Mouse (Mus musculus) heart, postnatal 0 days (tissue): ENCODE data around the gene Irf3. TPM values are rescaled to one million over a fixed set of nuclear protein-coding genes. Genes with fewer than 3 reads are reported as not detected.
A peak's percentile ranks its signal among the peaks of the same experiment; 100 is the strongest.

Source experiments
- ATAC-seq: fragments of 200-750 bp; cut with Nextera tagmentation; 2 replicates; pipeline ENCODE4 v1.8.0; 2017; ENCODE audit warnings: low read depth, moderate number of reproducible peaks, moderate library complexity; ENCODE audit not compliant: insufficient read depth
- DNase-seq: peaks from one replicate; pipeline ENCODE4 v3.0.0-alpha.2; 2016; ENCODE audit warnings: low spot score
- H3K27ac ChIP-seq: fragments of 300-500 bp; sonication (generic); 2 replicates; pipeline ENCODE4 v1.5.1; 2014; ENCODE audit warnings: low read depth, mild to moderate bottlenecking
- H3K27me3 ChIP-seq: fragments of 300-500 bp; sonication (generic); 2 replicates; pipeline ENCODE4 v1.6.1; 2014; ENCODE audit warnings: low read length, mixed read lengths; ENCODE audit not compliant: control insufficient read depth, insufficient read depth
- H3K36me3 ChIP-seq: fragments of 300-500 bp; sonication (generic); replicated peaks from 2 replicates; pipeline ENCODE4 v1.6.1; 2014; ENCODE audit warnings: low read length, mixed read lengths; ENCODE audit not compliant: control insufficient read depth, insufficient read depth
- H3K4me1 ChIP-seq: fragments of 300-500 bp; sonication (generic); 2 replicates; pipeline ENCODE4 v1.6.1; 2014; ENCODE audit warnings: antibody characterized with exemption; ENCODE audit not compliant: control insufficient read depth, insufficient read depth
- H3K4me2 ChIP-seq: fragments of 300-500 bp; sonication (generic); 2 replicates; pipeline ENCODE4 v1.6.1; 2014; ENCODE audit warnings: low read depth, mild to moderate bottlenecking, low read length, moderate library complexity
- H3K4me3 ChIP-seq: fragments of 300-500 bp; sonication (generic); 2 replicates; pipeline ENCODE4 v1.5.1; 2014; ENCODE audit warnings: low read depth, low read length
- H3K9ac ChIP-seq: fragments of 300-500 bp; sonication (generic); replicated peaks from 2 replicates; pipeline ENCODE4 v1.6.1; 2014; ENCODE audit warnings: low read depth, low read length, mixed read lengths
- H3K9me3 ChIP-seq: fragments of 300-500 bp; sonication (generic); replicated peaks from 2 replicates; pipeline ENCODE4 v1.6.1; 2016; ENCODE audit warnings: low read length; ENCODE audit not compliant: control insufficient read depth
- CTCF ChIP-seq: IDR thresholded peaks from 2 replicates; pipeline ENCODE4 v1.5.1; 2016; ENCODE audit warnings: antibody characterized with exemption, control low read depth, low read depth
- EP300 ChIP-seq: IDR thresholded peaks from 2 replicates; pipeline ENCODE4 v1.6.1; 2016; ENCODE audit warnings: antibody characterized with exemption, low read depth
- WGBS: fragments of 180-500 bp; shearing (Covaris S2); extraction: QIAGEN DNeasy Blood & Tissue Kit; methylation state at CpG from one replicate; pipeline ENCODE4 v1.1.7; 2014; 5-methylcytosine and 5-hydroxymethylcytosine counted together
- polyA plus RNA-seq: library from polyadenylated mRNA; unstranded; fragments of >200 nt; fragmentation: Nextera tagmentation; extraction: Ambion mirVana; gene quantifications from 2 replicates; pipeline ENCODE4 v1.2.1, GENCODE M21; 2015
- total RNA-seq: library from RNA; depleted of rRNA; stranded (reverse); fragments of >200 nt; gene quantifications from 2 replicates; pipeline ENCODE4 v1.2.3, GENCODE M21; 2014; ENCODE audit warnings: low replicate concordance

Gene Irf3
- total and polyA plus RNA-seq, 2 experiments from 2014 or later, result 44.8 to 61.1 TPM

DNA sequence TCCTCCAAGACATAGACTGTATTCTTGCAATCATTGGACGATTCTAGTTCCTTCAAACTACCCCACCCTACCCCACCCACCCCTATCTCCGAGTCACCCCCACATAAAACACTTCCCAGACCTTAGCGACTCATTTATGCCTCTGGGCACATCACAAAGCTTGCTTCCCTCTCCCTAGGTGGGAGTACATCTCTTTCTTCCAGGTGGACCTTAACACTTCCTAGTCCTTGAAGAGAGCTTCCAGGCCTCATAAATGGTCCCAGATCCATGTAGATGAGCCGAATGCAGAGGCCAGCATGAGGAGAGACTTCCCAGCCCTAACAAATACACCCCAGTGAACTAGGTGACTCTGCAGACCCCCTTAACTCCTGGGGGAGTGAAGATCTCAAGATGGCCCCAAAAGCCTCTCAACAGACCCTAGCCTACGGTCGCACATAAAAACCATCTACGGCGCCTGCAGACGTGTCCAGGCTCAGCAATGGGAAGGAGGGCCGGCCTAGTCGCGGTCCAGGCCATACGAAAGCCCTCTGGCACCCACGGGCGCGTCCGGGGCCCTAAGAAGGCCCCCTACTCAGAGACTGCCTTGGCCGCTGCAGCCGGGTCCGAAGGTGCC, 18.0 kb downstream of the Irf3 start:
- Histone ChIP-seq H3K27ac (peak overlapping the region; percentile 100), H3K27me3 (no peaks in the 10 kb centered on the region), H3K4me1 (peaks cover 9% of the 10 kb centered on the region), H3K36me3 (peaks cover 31% of the 10 kb centered on the region), H3K9ac (peak overlapping the region; percentile 96), H3K4me3 (peak overlapping the region; percentile 95), H3K4me2 (peak overlapping the region; percentile 75), H3K9me3 (no peaks in the 10 kb centered on the region)
- TF ChIP-seq CTCF, result no peak
- TF ChIP-seq EP300, result no peak
- ATAC-seq (no peak), DNase-seq (no peak)
- WGBS, result under 1% methylated on average over 16 of the region's 20 CpGs

DNA sequence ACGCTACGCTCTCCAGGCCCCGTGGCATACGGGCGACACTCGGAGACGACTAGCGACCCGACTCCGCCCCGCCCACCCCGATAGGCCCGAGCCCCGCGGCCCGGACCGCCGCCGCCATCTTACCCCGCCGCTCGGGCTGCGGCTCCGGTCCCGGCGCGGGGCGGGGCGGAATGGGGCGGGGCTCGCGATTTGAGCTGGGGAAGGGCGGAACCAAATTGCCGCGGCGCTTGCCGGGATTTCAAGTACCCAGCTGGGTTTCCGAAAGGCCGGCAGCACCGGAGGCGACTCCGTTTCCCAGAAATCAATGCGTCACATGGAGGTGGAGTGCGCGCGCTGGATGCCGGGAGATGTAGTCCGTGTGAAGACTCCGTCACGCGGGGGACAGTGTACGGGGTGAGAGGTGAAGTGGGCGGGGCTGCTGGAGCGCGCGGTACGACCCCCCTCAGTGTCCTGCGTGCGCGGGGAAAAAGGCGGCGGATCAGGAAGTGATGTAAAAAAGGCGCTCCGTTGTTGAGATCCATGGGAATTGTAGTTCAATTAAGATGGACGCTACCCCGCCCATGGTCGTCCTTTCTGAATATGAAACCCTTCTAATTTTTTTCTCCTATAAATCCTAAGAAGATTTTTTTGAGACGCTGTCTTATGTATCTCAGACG, 18.6 kb downstream of the Irf3 start, which contains the start of gene Scaf1:
Scaf1 (minus strand) TSS at position 407 of the 656 bp plus-strand sequence.
- H3K4me2 ChIP-seq, result peak within 1 kb of the TSS; percentile 85
- DNase-seq (peak; percentile 100), ATAC-seq (peak; percentile 81)
- WGBS, result under 1% methylated on average over 68 of the region's 69 CpGs
- no peaks in the 10 kb centered on the region for H3K27me3 ChIP-seq
- peak within 1 kb of the TSS; percentile 95 for H3K4me3 ChIP-seq
- H3K9me3 ChIP-seq, result no peaks in the 10 kb centered on the region
- H3K36me3 ChIP-seq, result peaks cover 34% of the 10 kb centered on the region
- H3K9ac ChIP-seq, result peak within 1 kb of the TSS; percentile 96
- peaks cover 9% of the 10 kb centered on the region for H3K4me1 ChIP-seq
- no peak for TF ChIP-seq CTCF
- peak; percentile 59; the same call in 1 of the 2 replicates for TF ChIP-seq EP300
- H3K27ac ChIP-seq, result peak within 1 kb of the TSS; percentile 100

DNA sequence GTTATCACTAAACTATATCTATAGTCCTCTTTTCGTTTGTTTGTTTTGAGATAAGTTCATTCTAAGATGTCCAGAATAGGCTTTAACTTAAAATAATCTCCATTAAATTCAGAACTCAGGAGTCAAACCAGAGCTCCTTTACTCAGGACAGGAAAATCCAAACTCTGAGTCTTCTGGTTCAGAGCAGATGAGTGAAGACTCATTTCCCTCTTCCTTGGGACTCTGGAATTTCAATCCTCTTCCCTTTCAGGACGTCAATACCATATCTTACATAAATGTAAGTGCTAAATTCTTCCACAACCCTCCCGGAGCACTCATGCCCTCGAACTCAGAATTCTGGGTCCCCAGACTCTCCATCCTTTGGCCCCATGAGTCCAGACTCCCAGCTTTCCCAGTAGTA, 19.3 kb downstream of the Irf3 start:
- TF ChIP-seq CTCF, result no peak
- no peak for TF ChIP-seq EP300
- ATAC-seq, result no peak

DNA sequence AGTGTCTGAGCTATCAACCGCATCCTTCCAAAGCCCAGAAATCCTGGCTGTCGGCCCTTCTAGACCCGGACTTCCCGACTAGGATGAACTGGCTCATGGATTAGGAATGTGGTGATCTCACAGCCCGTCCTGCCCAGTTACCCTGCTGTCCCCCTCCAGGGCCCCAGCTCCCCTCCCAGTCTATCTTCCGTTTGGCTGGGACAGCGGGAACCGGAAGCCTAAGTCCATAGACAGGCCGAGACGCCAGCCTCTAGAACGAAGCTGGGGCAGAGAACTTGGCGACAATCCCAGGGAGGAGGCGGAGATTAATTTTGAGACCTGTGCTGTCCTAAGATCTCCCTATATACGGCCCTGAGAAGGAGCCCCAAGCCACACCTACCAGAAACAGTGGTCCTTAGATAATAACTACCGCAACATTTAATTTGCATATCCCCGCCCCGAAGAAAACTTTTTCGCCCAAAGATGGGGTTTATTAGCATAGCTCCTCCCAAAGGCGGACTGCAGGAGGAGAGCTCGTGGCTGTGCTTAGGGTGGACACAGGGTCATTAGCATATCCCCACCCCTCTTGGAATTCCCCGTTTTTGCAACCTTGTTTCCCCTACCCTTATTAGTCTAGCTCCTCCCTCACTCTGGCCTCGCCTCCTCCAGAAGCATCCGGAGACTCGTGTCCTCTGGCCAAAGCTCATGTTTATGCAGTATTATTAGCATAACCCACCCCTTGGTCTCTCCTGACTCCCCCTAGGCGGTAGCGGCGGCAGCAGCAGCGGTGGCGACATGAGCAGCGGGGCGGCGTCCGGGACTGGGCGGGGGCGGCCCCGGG, 20.0 kb downstream of the Irf3 start, which contains the start of gene Rras:
Rras (plus strand) TSS at position 720 of the 820 bp plus-strand sequence.
- peak within 1 kb of the TSS; percentile 84 for H3K9ac ChIP-seq
- H3K4me3 ChIP-seq, result peak within 1 kb of the TSS; percentile 95
- H3K36me3 ChIP-seq, result peaks cover 26% of the 10 kb centered on the region
- H3K27ac ChIP-seq, result peak within 1 kb of the TSS; percentile 100
- ATAC-seq (peak; percentile 86), DNase-seq (peak; percentile 100)
- H3K4me2 ChIP-seq, result peak within 1 kb of the TSS; percentile 85
- H3K4me1 ChIP-seq, result peaks cover 9% of the 10 kb centered on the region
- H3K9me3 ChIP-seq, result no peaks in the 10 kb centered on the region
- peak; percentile 88 for TF ChIP-seq EP300
- no peak for TF ChIP-seq CTCF
- no peaks in the 10 kb centered on the region for H3K27me3 ChIP-seq
- WGBS, result under 1% methylated on average over 36 of the region's 36 CpGs

More for the DNA sequence above, 19.3 kb downstream of the Irf3 start:
- Histone ChIP-seq H3K4me2 (peak overlapping the region; percentile 85), H3K27me3 (no peaks in the 10 kb centered on the region), H3K4me1 (peaks cover 9% of the 10 kb centered on the region), H3K9ac (peak overlapping the region; percentile 84), H3K36me3 (peaks cover 33% of the 10 kb centered on the region), H3K9me3 (no peaks in the 10 kb centered on the region), H3K4me3 (peak overlapping the region; percentile 95), H3K27ac (peak overlapping the region; percentile 100)
- DNase-seq, result no peak
- WGBS, result 0% methylated on average over 4 of the region's 4 CpGs

DNA sequence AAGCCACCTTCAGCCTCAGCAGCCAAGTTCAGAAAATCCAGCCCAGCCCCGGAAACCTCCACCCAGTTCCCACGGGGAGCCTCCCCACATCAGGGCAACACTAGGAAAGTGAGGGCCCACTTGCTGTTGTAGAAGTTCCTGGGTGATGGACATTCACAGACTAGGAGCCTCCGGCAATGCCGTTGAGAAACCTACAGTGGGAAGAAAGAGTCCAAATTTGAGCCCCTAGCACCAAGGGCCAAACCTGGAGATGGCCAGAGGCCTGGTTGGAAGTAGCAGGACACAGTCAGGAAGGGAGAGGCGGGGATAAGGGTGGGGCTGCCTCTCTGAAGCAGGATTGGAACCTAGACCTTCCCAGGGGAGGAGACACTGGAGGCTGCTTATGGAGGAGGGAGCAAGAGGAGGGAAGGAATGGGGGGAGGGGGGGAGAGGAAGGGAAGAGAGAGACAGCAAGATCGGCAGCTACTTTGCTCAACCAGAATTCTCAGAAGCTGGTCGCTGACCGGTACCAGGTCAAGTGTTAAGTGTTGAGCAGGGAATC, 21.7 kb downstream of the Irf3 start:
- H3K9ac ChIP-seq, result peak overlapping the region; percentile 84
- H3K27ac ChIP-seq, result peak overlapping the region; percentile 100
- 26% methylated on average over 8 of the region's 8 CpGs for WGBS
- no peak for ATAC-seq
- peaks cover 16% of the 10 kb centered on the region for H3K36me3 ChIP-seq
- DNase-seq, result peak; percentile 79
- no peaks in the 10 kb centered on the region for H3K9me3 ChIP-seq
- H3K4me3 ChIP-seq, result peak overlapping the region; percentile 95
- peaks cover 9% of the 10 kb centered on the region for H3K4me1 ChIP-seq
- no peak for TF ChIP-seq EP300
- no peak for TF ChIP-seq CTCF
- no peaks in the 10 kb centered on the region for H3K27me3 ChIP-seq
- H3K4me2 ChIP-seq, result peak overlapping the region; percentile 85
